Mouse (Mus musculus): ENCODE results near the gene Kdm7a.

DNA sequence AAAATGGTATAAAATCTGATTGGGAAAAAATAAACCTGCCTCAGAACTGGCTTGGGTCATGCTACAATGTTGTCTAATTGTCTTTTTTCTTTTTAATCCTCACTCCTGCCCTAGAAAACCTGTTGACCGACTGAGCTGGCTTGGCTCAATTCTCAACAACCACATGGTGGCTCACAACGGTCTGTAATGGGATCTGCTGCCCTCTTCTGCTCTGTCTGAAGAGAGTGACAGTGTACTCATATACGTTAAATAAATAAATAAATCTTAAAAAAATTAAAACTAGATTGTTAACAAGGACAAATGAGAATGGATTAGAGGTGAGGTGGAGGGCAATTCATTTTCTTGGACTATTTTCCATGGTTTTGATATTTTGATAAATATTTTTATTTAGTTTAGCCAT, 85.9 kb downstream of the Kdm7a start:
- no peak for TF ChIP-seq MYOD1 (IDR thresholded peaks at IDR 0.05; ENCODE audit: control insufficient read depth in 1 of 3, insufficient read length in 2 of 3, low read depth in 2 of 3)
- no peak for TF ChIP-seq POLR2AphosphoS2 (IDR thresholded peaks at IDR 0.05; ENCODE audit: insufficient read length, low read depth)
- TF ChIP-seq TCF3 (IDR thresholded peaks at IDR 0.05; ENCODE audit: insufficient read length, low read depth): no peak
- no peak for TF ChIP-seq E2F4 (IDR thresholded peaks at IDR 0.05; ENCODE audit: insufficient read depth)
- no peak for TF ChIP-seq POLR2A (IDR thresholded peaks at IDR 0.05; ENCODE audit: insufficient read length, low read depth)
- TF ChIP-seq TCF12 (IDR thresholded peaks at IDR 0.05; ENCODE audit: insufficient read depth, poor library complexity, severe bottlenecking): no peak
- no peak for TF ChIP-seq MYOG (IDR thresholded peaks at IDR 0.05; ENCODE audit: control insufficient read depth in 1 of 3, insufficient read depth in 1 of 3, insufficient read length in 2 of 3, low read depth in 2 of 3)

Data from myocyte (in vitro differentiated cells).